Mouse (Mus musculus): Measurements from ENCODE around the gene Mylk3.

- TF ChIP-seq GATA1 (IDR thresholded peaks at IDR 0.05; ENCODE audit: borderline replicate concordance, low read length) (no peak), FLI1 (IDR thresholded peaks at IDR 0.05; ENCODE audit: low read length) (no peak)
These were observed 63.1 kb downstream of the Mylk3 start for GRCm38 (mm10) chr8:85323084-85323483.
